Mouse (Mus musculus) embryonic stem cell, embryonic (primary cell): Measurements from ENCODE around the gene Gipc2.

Source experiments
- CTCF ChIA-PET, 4 experiments: fragments of 300-600 bp in 2 of 4; fragments of 350-600 bp in 2 of 4; sonication (Branson Sonifier 250); formaldehyde crosslinking; loops; one replicate each; lab custom pipeline; 2022; ENCODE audit warnings: inconsistent platforms in 2 of 4; lab: Charles Lee
- POLR2A ChIA-PET, 4 experiments: fragments of 300-600 bp in 2 of 4; fragments of 350-600 bp in 2 of 4; sonication (Branson Sonifier 250); formaldehyde crosslinking; loops; one replicate each; lab custom pipeline; 2022; ENCODE audit warnings: antibody characterized with exemption in 4 of 4, inconsistent platforms in 1 of 4; lab: Charles Lee

Gene Gipc2

GRCm38 (mm10) chr3:152117941-152118340, 48.1 kb downstream of the Gipc2 start:
- POLR2A ChIA-PET, result interaction anchor here in 2 of 4 experiments (1.0 to 1.7 kb wide), 3 partner anchors 10 to 93 kb away, joined by 3 to 4 read pairs (median 3); no protein-coding TSS in a partner anchor

GRCm38 (mm10) chr3:152116140-152116539, 49.9 kb downstream of the Gipc2 start:
- CTCF ChIA-PET, result interaction anchor here in 1 of 4 experiments (1.0 kb wide), 1 partner anchor 27 kb away, joined by 3 read pairs; no protein-coding TSS in a partner anchor
- POLR2A ChIA-PET, result interaction anchor here in 2 of 4 experiments (1.0 to 1.9 kb wide), 7 partner anchors 11 to 145 kb away, joined by 3 to 8 read pairs (median 4); no protein-coding TSS in a partner anchor

More at GRCm38 (mm10) chr3:152117941-152118340, 48.1 kb downstream of the Gipc2 start:
- CTCF ChIA-PET, result interaction anchor here in 1 of 4 experiments (1.2 kb wide), 1 partner anchor 357 kb away, joined by 3 read pairs; no protein-coding TSS in a partner anchor

GRCm38 (mm10) chr3:152114786-152115185, 51.2 kb downstream of the Gipc2 start:
- ChIA-PET POLR2A (interaction anchor here in 3 of 4 experiments (0.9 to 2.4 kb wide), 13 partner anchors 9 to 147 kb away, joined by 3 to 11 read pairs (median 4); no protein-coding TSS in a partner anchor), CTCF (interaction anchor here in 1 of 4 experiments (0.6 to 1.7 kb wide), 2 partner anchors 10 to 40 kb away, joined by 3 to 6 read pairs; no protein-coding TSS in a partner anchor)

GRCm38 (mm10) chr3:152114222-152114621, 51.8 kb downstream of the Gipc2 start:
- ChIA-PET CTCF (interaction anchor here in 1 of 4 experiments (1.7 kb wide), 1 partner anchor 9 kb away, joined by 6 read pairs; no protein-coding TSS in a partner anchor), POLR2A (interaction anchor here in 2 of 4 experiments (1.1 to 4.0 kb wide), 8 partner anchors 9 to 131 kb away, joined by 3 to 39 read pairs (median 6); partner anchors contain the start of genes Dnajb4 (in 1 of the 2) and Fubp1 (in 1 of the 2))

DNA sequence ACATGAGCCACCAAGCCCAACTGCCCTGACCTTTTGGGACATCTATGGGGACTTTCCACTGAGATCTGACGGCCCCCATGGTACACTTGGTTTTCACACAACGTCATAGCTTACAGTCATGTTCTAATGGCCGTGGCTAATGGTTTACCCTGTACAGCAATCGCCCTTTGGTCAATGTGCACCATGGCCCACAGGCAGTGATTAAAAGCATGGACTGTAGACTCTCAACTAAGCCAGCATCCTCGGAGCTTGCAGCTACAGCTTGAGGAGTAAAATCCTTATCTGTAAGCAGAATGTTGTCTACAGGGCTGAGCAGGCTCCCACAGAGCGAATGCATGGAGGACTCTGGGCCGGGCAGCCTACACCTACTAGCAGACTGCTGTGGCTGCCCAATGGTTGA, 52.5 kb downstream of the Gipc2 start:
- ChIA-PET POLR2A (interaction anchor here in 2 of 4 experiments (0.9 to 4.0 kb wide), 5 partner anchors 9 to 97 kb away, joined by 3 to 39 read pairs (median 5); partner anchors contain the start of genes Dnajb4 (in 1 of the 2) and Fubp1 (in 1 of the 2)), CTCF (no interaction called here)

DNA sequence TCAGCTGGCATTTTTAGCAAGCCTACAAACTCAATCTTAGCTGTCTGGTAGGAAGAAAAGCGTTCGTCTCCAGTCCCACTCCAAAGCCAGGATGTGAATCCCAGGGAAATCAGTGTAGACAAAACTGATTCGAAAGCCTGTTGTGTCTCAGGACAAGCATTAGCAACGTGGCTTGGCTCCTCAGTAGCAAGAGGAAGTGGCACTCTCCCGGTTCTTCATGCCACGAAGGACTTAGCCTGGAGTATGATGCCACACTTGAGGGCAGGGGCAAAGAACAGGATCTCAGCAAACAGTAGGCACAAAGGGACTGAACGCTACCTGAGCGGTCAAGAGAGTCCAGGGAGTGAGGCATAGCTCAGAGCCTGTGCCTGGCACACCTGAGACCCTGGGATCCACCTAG, 53.4 kb downstream of the Gipc2 start:
- CTCF ChIA-PET, result interaction anchor here in 1 of 4 experiments (3.3 kb wide), 1 partner anchor 11 kb away, joined by 15 read pairs; no protein-coding TSS in a partner anchor
- POLR2A ChIA-PET, result interaction anchor here in 2 of 4 experiments (0.7 to 4.0 kb wide), 7 partner anchors 8 to 117 kb away, joined by 3 to 39 read pairs (median 3); partner anchors contain the start of genes Dnajb4 (in 1 of the 2) and Fubp1 (in 1 of the 2)

DNA sequence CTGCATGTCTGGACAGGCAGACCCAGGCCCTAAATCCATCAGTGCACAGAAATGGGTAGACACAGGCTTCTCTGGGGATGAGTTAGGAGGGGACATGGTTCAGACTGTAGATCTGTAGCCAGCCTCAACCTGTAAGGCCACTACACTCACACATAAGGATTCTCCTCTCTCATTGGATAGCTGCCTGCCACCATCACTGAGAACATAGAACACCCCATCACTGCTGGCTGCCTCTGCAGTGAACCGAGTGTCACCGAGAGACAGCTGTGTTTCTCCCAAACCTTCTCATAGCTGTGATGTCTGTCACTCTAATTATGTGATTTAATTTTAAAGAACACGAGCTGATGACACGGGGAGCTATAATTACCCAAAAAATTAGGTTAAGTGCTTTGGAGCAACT, 54.5 kb downstream of the Gipc2 start:
- ChIA-PET CTCF (interaction anchor here (0.6 to 3.3 kb wide), 53 partner anchors 8 to 652 kb away, joined by 3 to 17 read pairs (median 4); partner anchors contain the start of gene Gipc2 (in 1 of the 4)), POLR2A (interaction anchor here (0.6 to 4.0 kb wide), 40 partner anchors 8 to 285 kb away, joined by 3 to 39 read pairs (median 4); partner anchors contain the start of genes Dnajb4 (in 3 of the 4), Fubp1 (in 3 of the 4), Gipc2 (in 1 of the 4) and Zzz3 (in 1 of the 4))

GRCm38 (mm10) chr3:152111081-152111480, 54.9 kb downstream of the Gipc2 start:
- CTCF ChIA-PET, result interaction anchor here (0.6 to 3.3 kb wide), 63 partner anchors 9 to 652 kb away, joined by 3 to 17 read pairs (median 4); partner anchors contain the start of gene Gipc2 (in 1 of the 4)
- POLR2A ChIA-PET, result interaction anchor here (0.6 to 4.0 kb wide), 45 partner anchors 8 to 285 kb away, joined by 3 to 39 read pairs (median 4); partner anchors contain the start of genes Dnajb4 (in 3 of the 4), Fubp1 (in 3 of the 4), Gipc2 (in 2 of the 4) and Zzz3 (in 1 of the 4)

DNA sequence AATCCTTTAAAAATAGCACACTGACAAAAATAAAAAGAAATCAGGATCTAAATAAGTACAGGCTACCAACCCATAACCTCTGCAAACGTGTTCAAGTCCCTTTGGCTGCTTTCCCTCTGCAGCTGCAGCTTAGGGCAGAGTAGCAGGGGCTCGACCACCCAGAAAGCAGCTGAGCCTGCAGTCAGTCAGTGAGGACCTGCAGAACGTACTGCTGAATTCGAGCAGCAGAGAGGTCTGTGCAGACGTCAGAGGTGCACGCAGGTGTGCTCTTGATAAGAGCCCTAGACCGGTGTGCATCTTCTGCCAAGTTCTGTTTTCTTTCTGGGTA, 56.8 kb downstream of the Gipc2 start:
- CTCF ChIA-PET, result interaction anchor here in 1 of 4 experiments (3.3 kb wide), 1 partner anchor 8 kb away, joined by 15 read pairs; no protein-coding TSS in a partner anchor
- POLR2A ChIA-PET, result interaction anchor here in 2 of 4 experiments (0.9 to 4.9 kb wide), 5 partner anchors 11 to 107 kb away, joined by 3 to 35 read pairs (median 14); partner anchors contain the start of genes Dnajb4 (in 1 of the 2) and Fubp1 (in 1 of the 2)

GRCm38 (mm10) chr3:152108560-152109259, 57.3 kb downstream of the Gipc2 start:
- ChIA-PET POLR2A (interaction anchor here in 2 of 4 experiments (1.4 to 4.9 kb wide), 4 partner anchors 57 to 107 kb away, joined by 3 to 35 read pairs (median 10); partner anchors contain the start of genes Dnajb4 (in 2 of the 2) and Fubp1 (in 2 of the 2)), CTCF (interaction anchor here in 1 of 4 experiments (1.1 kb wide), 1 partner anchor 13 kb away, joined by 8 read pairs; no protein-coding TSS in a partner anchor)

GRCm38 (mm10) chr3:152108003-152108395, 58.0 kb downstream of the Gipc2 start:
- CTCF ChIA-PET, result interaction anchor here in 2 of 4 experiments (0.7 to 1.7 kb wide), 4 partner anchors 14 to 367 kb away, joined by 3 to 8 read pairs (median 5); no protein-coding TSS in a partner anchor
- POLR2A ChIA-PET, result interaction anchor here in 3 of 4 experiments (0.7 to 4.9 kb wide), 8 partner anchors 15 to 132 kb away, joined by 3 to 35 read pairs (median 4); partner anchors contain the start of genes Dnajb4 (in 2 of the 3), Fubp1 (in 2 of the 3) and Gipc2 (in 1 of the 3)

GRCm38 (mm10) chr3:152107149-152108002, 58.7 kb downstream of the Gipc2 start:
- ChIA-PET POLR2A (interaction anchor here in 3 of 4 experiments (0.5 to 4.9 kb wide), 18 partner anchors 15 to 139 kb away, joined by 3 to 35 read pairs (median 3); partner anchors contain the start of genes Dnajb4 (in 2 of the 3), Fubp1 (in 2 of the 3) and Gipc2 (in 2 of the 3)), CTCF (interaction anchor here in 2 of 4 experiments (0.7 to 1.7 kb wide), 6 partner anchors 15 to 368 kb away, joined by 3 to 8 read pairs (median 4); no protein-coding TSS in a partner anchor)

DNA sequence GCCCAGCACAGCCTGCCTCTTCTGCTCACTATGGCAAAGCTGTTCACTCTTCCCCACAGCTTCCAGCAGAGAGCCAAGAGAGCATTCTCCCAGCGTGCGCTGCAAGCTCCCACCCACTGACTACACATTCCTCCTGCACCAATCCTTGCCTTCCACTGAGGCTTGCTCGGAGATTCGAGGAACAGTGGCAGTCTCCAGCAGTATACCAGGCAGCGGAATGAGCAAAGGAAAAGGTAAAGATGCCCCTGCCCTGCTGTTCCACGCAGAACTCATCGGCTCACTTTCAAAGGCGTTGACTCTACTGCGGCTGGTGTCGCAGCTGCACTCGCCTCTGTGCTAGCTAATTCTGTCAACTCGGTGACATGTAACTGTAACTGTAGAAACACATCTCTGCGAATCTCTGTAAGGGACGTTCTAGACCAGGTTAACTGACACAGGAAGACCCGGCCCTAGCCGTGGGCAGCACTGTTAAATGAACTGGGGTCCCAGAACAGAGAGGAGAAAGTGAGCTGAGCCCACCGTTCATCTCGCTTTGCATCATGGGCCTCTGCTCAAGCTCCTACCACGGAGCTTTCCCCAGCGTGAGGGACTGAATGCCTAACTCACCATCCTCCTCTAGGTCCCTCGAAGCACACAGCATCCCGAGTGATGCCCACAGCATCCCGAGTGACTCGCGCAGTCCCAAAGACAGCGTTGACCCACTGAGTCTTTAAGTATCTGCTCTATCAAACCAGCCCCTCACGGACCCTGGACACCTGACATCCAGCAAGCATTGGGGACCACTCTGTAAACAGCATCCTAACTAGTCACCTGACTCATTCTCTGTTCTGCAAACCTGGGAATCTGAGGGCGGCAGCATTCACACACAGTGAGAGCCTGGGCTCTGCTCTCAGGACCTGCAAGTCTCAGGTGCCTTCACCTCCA, 59.5 kb downstream of the Gipc2 start:
- CTCF ChIA-PET, result interaction anchor here (0.5 to 1.7 kb wide), 11 partner anchors 12 to 368 kb away, joined by 3 to 6 read pairs (median 3); no protein-coding TSS in a partner anchor
- POLR2A ChIA-PET, result interaction anchor here in 3 of 4 experiments (0.5 to 4.9 kb wide), 19 partner anchors 9 to 140 kb away, joined by 3 to 35 read pairs (median 3); partner anchors contain the start of genes Dnajb4 (in 2 of the 3), Fubp1 (in 2 of the 3) and Gipc2 (in 2 of the 3)

DNA sequence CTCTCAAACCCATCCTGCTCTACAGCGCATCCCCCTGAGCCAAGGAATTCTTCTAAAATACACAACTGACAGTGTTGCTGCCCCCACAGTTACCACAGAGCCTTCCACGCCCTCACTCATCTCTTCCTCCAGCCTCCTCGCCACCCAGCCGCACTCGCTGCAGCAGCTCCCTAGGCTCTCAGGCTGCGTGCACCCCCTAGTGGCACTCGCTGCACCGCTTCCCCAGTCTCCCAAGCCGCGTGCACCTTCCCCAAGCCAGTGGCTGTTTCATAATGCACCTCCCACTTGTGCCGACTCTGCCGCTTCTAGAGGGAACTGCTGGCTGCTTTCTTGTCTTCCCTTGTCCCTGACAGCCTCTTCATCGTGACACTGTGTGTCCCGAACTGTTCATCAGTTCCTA, 60.7 kb downstream of the Gipc2 start:
- POLR2A ChIA-PET, result interaction anchor here in 2 of 4 experiments (1.0 to 4.9 kb wide), 4 partner anchors 10 to 105 kb away, joined by 3 to 35 read pairs (median 6); partner anchors contain the start of genes Dnajb4 (in 1 of the 2), Fubp1 (in 1 of the 2) and Gipc2 (in 1 of the 2)
- CTCF ChIA-PET, result interaction anchor here (0.5 to 1.4 kb wide), 15 partner anchors 9 to 334 kb away, joined by 3 to 7 read pairs (median 3); no protein-coding TSS in a partner anchor

DNA sequence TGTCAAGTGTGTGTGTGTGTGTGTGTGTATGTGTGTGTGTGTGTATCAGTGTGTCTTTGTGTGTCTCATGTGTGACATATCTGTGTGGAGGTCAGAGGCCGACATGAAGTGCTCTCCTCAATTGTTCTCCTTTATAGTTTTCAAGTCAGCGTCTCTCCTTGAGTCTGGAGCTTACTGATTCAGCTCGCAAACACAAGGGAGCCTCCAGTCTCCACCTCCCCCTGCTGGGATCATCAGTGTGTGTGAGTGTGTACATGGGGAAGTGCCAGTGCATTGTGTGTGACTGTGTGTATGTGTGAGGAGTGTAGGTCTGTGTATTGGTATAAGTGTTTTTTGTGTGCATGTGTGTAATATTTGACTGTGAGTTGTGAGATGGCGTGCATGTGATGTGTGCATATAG, 62.6 kb downstream of the Gipc2 start:
- ChIA-PET CTCF (interaction anchor here in 1 of 4 experiments (1.3 kb wide), 1 partner anchor 15 kb away, joined by 3 read pairs; no protein-coding TSS in a partner anchor), POLR2A (interaction anchor here in 1 of 4 experiments (1.3 to 1.5 kb wide), 2 partner anchors 8 to 22 kb away, joined by 3 to 4 read pairs; no protein-coding TSS in a partner anchor)
